Mouse (Mus musculus) hindbrain, embryonic 13.5 days (tissue): ENCODE data around the gene Fbxw21. TPM values are rescaled to one million over a fixed set of nuclear protein-coding genes. Genes with fewer than 3 reads are reported as not detected.
A peak's percentile ranks its signal among the peaks of the same experiment; 100 is the strongest.

Experiments
- ATAC-seq: fragments of 200-750 bp; cut with Nextera tagmentation; 2 replicates; pipeline ENCODE4 v1.8.0; 2017; ENCODE audit warnings: moderate TSS enrichment; ENCODE audit not compliant: low FRiP score
- H3K27ac ChIP-seq: fragments of 300-500 bp; sonication (generic); 2 replicates; pipeline ENCODE4 v1.5.1; 2015; ENCODE audit warnings: inconsistent platforms, mild to moderate bottlenecking, moderate library complexity
- H3K27me3 ChIP-seq: fragments of 300-500 bp; sonication (generic); 2 replicates; pipeline ENCODE4 v1.6.1; 2015; ENCODE audit warnings: mild to moderate bottlenecking, inconsistent platforms
- H3K36me3 ChIP-seq: fragments of 300-500 bp; sonication (generic); 2 replicates; pipeline ENCODE4 v1.6.1; 2015; ENCODE audit warnings: mild to moderate bottlenecking, inconsistent platforms
- H3K4me1 ChIP-seq: fragments of 300-500 bp; sonication (generic); replicated peaks from 2 replicates; pipeline ENCODE4 v1.6.1; 2015; ENCODE audit warnings: inconsistent platforms
- H3K4me2 ChIP-seq: fragments of 300-500 bp; sonication (generic); 2 replicates; pipeline ENCODE4 v1.6.1; 2015; ENCODE audit warnings: inconsistent platforms, mild to moderate bottlenecking, moderate library complexity
- H3K4me3 ChIP-seq: fragments of 300-500 bp; sonication (generic); 2 replicates; pipeline ENCODE4 v1.5.1; 2015; ENCODE audit warnings: mild to moderate bottlenecking, inconsistent platforms
- H3K9ac ChIP-seq: fragments of 300-500 bp; sonication (generic); 2 replicates; pipeline ENCODE4 v1.6.1; 2015; ENCODE audit warnings: mild to moderate bottlenecking, inconsistent platforms
- H3K9me3 ChIP-seq: fragments of 300-500 bp; sonication (generic); 2 replicates; pipeline ENCODE4 v1.6.1; 2016; ENCODE audit warnings: inconsistent platforms
- WGBS: fragments of 180-500 bp; shearing (Covaris S2); methylation state at CpG from one replicate; pipeline ENCODE4 v1.1.7; 2015; 5-methylcytosine and 5-hydroxymethylcytosine counted together
- polyA plus RNA-seq: library from polyadenylated mRNA; unstranded; fragments of >200 nt; fragmentation: Nextera tagmentation; extraction: Ambion mirVana; gene quantifications from 2 replicates; pipeline ENCODE4 v1.2.1, GENCODE M21; 2015

The Fbxw21 gene
- polyA plus RNA-seq, 1 experiment from 2014 or later = not detected

DNA sequence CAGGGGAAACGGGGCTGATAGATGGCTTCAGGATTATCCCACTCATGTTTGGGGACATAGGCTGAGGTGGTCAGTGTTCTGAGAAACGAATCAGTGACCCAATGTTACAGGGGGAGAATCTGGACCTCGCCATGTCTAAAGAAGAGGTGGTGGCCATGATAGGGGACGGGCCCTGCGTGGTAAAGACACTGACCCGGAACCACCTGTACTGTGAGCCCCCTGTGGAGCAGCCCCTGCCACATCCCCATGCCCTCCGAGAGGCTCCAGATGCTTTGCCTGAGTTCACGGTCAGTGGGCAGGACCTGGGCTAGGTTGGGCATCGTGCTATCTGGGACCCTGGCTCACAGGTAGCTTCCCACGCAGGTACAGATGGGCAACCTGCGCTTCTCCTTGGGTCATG lies 51.6 kb downstream of the Fbxw21 start:
- peaks cover 100% of the 10 kb centered on the region for H3K36me3 ChIP-seq
- H3K27me3 ChIP-seq = no peaks in the 10 kb centered on the region
- H3K9ac ChIP-seq = no peak overlapping the region
- no peak overlapping the region for H3K4me2 ChIP-seq
- H3K27ac ChIP-seq = no peak overlapping the region
- no peaks in the 10 kb centered on the region for H3K9me3 ChIP-seq
- WGBS = 97% methylated on average over 11 of the region's 11 CpGs
- no peaks in the 10 kb centered on the region; the same call in 1 of the 2 replicates for H3K4me1 ChIP-seq
- no peak overlapping the region for H3K4me3 ChIP-seq
- no peak for ATAC-seq

DNA sequence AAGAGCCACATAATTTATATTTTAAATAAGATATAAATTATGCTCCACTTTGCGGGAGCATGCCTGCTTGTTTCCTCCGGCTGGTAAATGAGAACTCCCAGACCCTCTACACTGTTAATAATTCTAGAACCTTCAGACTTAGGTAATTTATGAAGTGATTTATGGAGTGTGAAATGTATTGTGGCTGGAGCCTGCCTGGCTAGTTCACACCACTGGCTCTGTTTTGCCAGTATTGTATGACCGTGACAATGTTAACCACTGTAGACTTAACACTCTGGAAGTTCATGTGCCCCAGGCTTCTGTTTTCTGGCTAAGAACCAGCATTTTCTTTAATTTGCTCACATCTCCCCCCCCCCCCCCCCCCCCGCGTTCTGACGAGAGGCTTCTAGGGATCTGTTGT lies 54.5 kb downstream of the Fbxw21 start:
- H3K9me3 ChIP-seq = no peaks in the 10 kb centered on the region
- WGBS = 74% methylated on average over 5 of the region's 6 CpGs
- no peaks in the 10 kb centered on the region for H3K27me3 ChIP-seq
- no peak overlapping the region for H3K4me2 ChIP-seq
- no peak overlapping the region for H3K27ac ChIP-seq
- H3K36me3 ChIP-seq = peaks cover 100% of the 10 kb centered on the region
- no peak for ATAC-seq
- peaks cover 17% of the 10 kb centered on the region for H3K4me1 ChIP-seq
- no peak overlapping the region for H3K4me3 ChIP-seq
- H3K9ac ChIP-seq = no peak overlapping the region

DNA sequence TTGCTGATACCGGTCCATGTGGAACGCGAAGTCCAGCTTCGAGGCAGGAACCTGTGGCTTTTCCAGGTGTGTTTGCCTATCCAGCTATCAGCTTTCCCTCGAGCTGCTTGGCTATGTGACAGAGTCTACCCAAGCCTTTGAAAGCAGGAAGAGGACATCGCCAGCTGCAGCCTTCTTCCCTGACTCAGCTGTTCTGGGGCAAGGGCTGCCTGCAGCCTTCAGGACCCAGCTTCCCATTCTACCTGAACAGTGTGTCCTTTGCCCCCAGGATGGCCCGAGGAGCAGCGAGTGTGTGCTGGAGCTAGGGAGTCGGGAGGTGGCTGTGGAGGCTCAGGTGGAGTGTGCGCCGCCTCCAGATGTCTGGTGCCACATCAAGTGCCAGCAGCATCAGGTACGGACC lies 56.2 kb downstream of the Fbxw21 start:
- Histone ChIP-seq H3K27ac (no peak overlapping the region), H3K36me3 (peaks cover 99% of the 10 kb centered on the region), H3K27me3 (no peaks in the 10 kb centered on the region), H3K9ac (0 out of 2 replicates have a peak overlapping the region, but pooled peaks have one; percentile 29), H3K4me2 (no peak overlapping the region), H3K9me3 (no peaks in the 10 kb centered on the region), H3K4me3 (no peak overlapping the region), H3K4me1 (peaks cover 25% of the 10 kb centered on the region)
- ATAC-seq = no peak
- 92% methylated on average over 12 of the region's 12 CpGs for WGBS

DNA sequence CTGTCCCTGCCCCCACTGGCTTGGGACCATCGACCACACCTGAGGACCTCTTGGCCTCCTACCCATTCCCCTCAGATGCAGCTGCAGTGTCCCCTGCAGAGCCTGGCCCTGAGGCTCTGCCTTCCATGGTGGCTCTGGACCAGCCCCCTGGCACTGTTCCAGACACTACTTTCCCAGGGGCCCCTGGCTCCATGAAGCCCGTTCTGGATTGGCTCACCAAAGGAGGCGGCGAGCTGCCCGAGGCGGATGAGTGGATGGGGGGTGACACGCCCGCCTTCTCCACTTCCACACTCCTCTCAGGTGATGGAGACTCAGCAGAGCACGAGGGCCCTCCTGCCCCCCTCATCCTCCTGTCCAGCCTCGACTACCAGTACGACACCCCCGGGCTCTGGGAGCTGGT lies 56.8 kb downstream of the Fbxw21 start:
- no peak overlapping the region for H3K4me3 ChIP-seq
- H3K36me3 ChIP-seq = peaks cover 99% of the 10 kb centered on the region
- peaks cover 30% of the 10 kb centered on the region for H3K4me1 ChIP-seq
- H3K27ac ChIP-seq = peak overlapping the region; percentile 30; the same call in 1 of the 2 replicates
- H3K9me3 ChIP-seq = no peaks in the 10 kb centered on the region
- H3K4me2 ChIP-seq = no peak overlapping the region
- 0 out of 2 replicates have a peak overlapping the region, but pooled peaks have one; percentile 35 for H3K9ac ChIP-seq
- ATAC-seq = peak; percentile 36; the same call in 1 of the 2 replicates
- 80% methylated on average over 12 of the region's 12 CpGs for WGBS
- no peaks in the 10 kb centered on the region for H3K27me3 ChIP-seq

DNA sequence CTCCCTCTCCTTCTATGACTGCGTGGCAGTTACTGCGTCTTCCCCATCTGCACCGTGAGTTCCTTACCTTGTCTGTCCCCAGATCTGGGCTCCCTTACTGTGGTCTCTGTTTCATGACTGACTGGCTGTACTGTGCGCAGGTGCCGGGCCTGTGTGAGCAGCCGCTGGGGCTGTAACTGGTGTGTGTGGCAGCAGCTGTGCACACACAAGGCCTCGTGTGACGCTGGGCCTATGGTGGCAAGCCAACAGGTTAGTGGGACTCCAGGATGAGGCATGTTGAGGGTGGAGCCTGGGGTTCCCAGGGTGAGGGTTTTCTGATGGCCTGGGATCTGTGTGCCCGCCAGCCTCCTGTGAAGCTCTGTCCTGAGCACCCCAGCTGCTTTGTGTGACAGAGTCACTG lies 57.8 kb downstream of the Fbxw21 start:
- H3K36me3 ChIP-seq = peaks cover 98% of the 10 kb centered on the region
- ATAC-seq = no peak
- H3K9ac ChIP-seq = peak overlapping the region; percentile 35; the same call in 1 of the 2 replicates
- H3K27me3 ChIP-seq = no peaks in the 10 kb centered on the region
- 87% methylated on average over 9 of the region's 9 CpGs for WGBS
- no peak overlapping the region for H3K4me3 ChIP-seq
- no peak overlapping the region for H3K4me2 ChIP-seq
- H3K9me3 ChIP-seq = no peaks in the 10 kb centered on the region
- peak overlapping the region; percentile 30; the same call in 1 of the 2 replicates for H3K27ac ChIP-seq
- peaks cover 39% of the 10 kb centered on the region for H3K4me1 ChIP-seq

DNA sequence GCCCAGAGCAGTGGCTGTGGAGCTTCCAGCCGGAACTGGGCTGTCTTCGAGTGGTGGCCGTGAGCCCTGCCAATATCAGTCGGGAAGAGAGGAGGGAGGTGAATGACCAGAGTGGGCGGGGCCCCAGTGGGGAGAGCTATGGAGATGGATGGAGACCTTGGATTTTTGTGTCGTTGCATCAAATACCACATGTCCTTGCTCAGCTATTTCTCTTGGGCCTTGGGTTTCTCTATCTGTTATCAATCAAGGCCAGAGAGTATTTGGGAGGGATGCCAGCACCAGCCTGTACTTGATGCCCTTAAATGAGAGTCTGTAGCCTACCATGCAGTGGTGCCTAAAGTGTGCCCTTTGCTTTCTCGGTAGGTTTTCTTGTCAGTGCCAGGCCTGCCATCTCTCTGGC lies 58.6 kb downstream of the Fbxw21 start:
- ATAC-seq = no peak
- H3K9ac ChIP-seq = peak overlapping the region; percentile 19; the same call in 1 of the 2 replicates
- peaks cover 89% of the 10 kb centered on the region for H3K36me3 ChIP-seq
- no peak overlapping the region for H3K4me3 ChIP-seq
- no peak overlapping the region for H3K27ac ChIP-seq
- H3K4me1 ChIP-seq = peaks cover 47% of the 10 kb centered on the region
- no peak overlapping the region for H3K4me2 ChIP-seq
- H3K27me3 ChIP-seq = no peaks in the 10 kb centered on the region
- no peaks in the 10 kb centered on the region for H3K9me3 ChIP-seq
- WGBS = 81% methylated on average over 7 of the region's 7 CpGs

DNA sequence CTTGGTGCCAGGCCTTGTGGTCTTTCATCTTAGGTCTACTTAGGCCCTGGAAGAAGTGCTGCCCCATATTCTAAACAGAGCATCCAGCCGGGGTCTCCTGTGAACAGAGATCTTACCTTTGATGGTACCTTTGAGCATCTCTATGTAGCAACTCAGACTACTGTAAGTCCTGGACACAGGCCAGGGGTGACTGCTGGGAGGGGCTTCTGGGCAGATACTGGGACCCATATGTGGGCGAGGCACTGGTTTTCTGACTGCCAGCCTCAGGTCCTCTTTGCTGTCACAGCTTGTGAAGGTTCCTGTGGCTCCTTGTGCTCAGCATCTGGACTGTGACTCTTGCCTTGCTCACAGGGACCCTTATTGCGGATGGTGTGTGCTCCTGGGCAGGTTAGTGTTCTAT lies 59.3 kb downstream of the Fbxw21 start:
- H3K36me3 ChIP-seq = peaks cover 82% of the 10 kb centered on the region

DNA sequence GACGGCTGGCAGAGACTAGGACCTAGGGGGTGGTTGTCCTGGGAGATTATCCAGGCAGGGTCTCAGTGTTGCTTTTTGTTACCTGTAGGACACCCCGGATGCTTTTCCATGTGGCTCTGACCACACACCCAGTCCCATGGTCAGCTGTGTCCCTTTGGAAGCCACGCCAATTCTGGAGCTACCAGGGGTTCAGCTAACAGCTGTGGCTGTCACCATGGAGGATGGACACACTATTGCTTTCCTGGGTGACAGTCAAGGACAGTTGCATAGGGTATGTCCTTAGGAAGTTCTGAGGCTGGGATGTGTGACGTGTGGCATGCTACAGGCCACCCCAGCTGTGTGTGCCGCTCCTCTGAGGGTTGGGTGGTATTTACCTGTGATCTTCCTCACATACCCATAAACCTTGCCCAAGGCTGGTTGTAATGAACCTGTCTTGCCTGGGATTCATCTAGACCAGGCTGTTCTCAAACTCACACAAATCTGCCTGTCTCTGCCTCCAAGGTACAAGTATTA lies 59.9 kb downstream of the Fbxw21 start:
- ATAC-seq = no peak
- no peaks in the 10 kb centered on the region for H3K27me3 ChIP-seq
- H3K9me3 ChIP-seq = no peaks in the 10 kb centered on the region
- H3K36me3 ChIP-seq = peaks cover 77% of the 10 kb centered on the region
- peaks cover 60% of the 10 kb centered on the region for H3K4me1 ChIP-seq
- no peak overlapping the region for H3K27ac ChIP-seq
- no peak overlapping the region for H3K4me2 ChIP-seq
- 97% methylated on average over 5 of the region's 5 CpGs for WGBS
- H3K9ac ChIP-seq = 0 out of 2 replicates have a peak overlapping the region, but pooled peaks have one; percentile 3
- H3K4me3 ChIP-seq = no peak overlapping the region

More for the DNA sequence above, 59.3 kb downstream of the Fbxw21 start:
- no peak overlapping the region for H3K9ac ChIP-seq
- H3K9me3 ChIP-seq = no peaks in the 10 kb centered on the region
- H3K27me3 ChIP-seq = no peaks in the 10 kb centered on the region
- no peak overlapping the region for H3K4me3 ChIP-seq
- H3K4me2 ChIP-seq = no peak overlapping the region
- ATAC-seq = no peak
- peaks cover 54% of the 10 kb centered on the region for H3K4me1 ChIP-seq
- no peak overlapping the region for H3K27ac ChIP-seq
- 95% methylated on average over 3 of the region's 3 CpGs for WGBS

DNA sequence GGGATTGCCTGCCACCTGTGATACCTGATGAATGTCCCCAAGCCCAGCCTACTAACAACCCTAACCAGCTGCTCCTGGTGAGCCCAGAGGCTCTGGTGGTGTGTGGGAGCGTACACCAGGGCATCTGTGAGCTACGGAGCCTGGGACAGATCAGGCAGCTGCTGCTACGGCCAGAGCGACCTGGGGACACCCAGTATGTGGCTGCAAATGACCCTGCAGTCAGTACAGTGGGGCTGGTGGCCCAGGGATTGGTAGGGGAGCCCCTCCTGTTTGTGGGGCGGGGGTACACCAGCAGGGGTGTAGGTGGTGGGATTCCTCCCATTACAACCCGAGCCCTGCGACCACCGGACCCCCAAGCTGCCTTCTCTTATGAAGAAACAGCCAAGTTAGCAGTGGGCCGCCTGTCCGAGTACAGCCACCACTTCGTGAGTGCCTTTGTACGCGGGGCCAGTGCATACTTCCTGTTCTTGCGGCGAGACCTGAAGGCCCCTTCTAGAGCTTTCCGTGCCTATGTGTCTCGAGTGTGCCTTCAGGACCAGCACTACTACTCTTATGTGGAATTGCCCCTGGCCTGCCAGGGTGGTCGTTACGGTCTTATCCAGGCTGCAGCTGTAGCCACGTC lies 61.4 kb downstream of the Fbxw21 start:
- Histone ChIP-seq H3K4me3 (no peak overlapping the region), H3K27me3 (no peaks in the 10 kb centered on the region), H3K9me3 (no peaks in the 10 kb centered on the region), H3K4me1 (peaks cover 68% of the 10 kb centered on the region), H3K9ac (peak overlapping the region; percentile 46; the same call in 1 of the 2 replicates), H3K36me3 (peaks cover 61% of the 10 kb centered on the region), H3K27ac (no peak overlapping the region), H3K4me2 (no peak overlapping the region)
- no peak for ATAC-seq
- 88% methylated on average over 20 of the region's 20 CpGs for WGBS

DNA sequence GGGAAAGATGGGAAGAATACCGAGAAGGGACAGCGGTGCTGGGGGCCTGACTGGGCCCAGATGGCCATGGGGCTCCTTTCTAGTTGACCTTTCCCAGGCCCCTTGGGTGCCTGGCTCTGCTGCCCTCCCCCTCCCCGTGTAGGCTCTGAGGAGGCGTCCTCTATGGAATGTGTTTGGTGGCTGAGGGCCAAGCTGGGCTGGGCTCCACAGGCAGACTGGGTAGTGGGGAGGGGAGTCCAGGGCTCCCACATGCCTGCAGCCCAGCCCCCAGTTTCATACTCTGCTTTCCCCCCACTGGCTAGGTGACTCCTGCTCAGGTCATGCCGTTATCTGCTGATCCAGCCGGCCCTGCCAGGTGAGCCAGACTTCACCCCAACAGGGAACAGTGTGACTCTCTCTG lies 62.9 kb downstream of the Fbxw21 start:
- peaks cover 47% of the 10 kb centered on the region for H3K36me3 ChIP-seq
- H3K9me3 ChIP-seq = no peaks in the 10 kb centered on the region
- WGBS = 46% methylated on average over 6 of the region's 6 CpGs
- peak overlapping the region; percentile 100 for H3K27ac ChIP-seq
- H3K4me2 ChIP-seq = peak overlapping the region; percentile 95
- H3K27me3 ChIP-seq = no peaks in the 10 kb centered on the region
- ATAC-seq = no peak
- H3K4me3 ChIP-seq = peak overlapping the region; percentile 69
- H3K4me1 ChIP-seq = peaks cover 66% of the 10 kb centered on the region
- H3K9ac ChIP-seq = peak overlapping the region; percentile 97

DNA sequence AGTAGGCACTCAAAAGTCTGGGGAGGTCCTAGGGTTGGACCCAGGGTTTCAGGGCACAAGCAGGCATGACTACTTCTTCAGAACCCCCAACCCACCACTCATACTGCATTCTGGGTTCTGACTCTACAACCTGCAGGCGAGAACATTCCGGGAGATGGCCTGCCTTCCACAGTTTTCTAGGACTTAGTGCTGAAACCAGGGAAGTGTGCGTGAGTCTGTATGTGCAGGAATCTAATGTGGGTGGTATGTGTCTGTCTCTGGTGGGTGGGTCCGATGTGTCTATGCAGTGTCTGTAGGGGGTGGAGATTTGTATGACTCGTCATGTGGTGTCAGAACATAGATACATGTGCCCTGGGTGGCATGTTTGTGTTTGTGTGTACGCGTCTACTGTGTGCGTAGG lies 63.5 kb downstream of the Fbxw21 start:
- Histone ChIP-seq H3K4me2 (peak overlapping the region; percentile 95), H3K27me3 (no peaks in the 10 kb centered on the region), H3K9me3 (no peaks in the 10 kb centered on the region), H3K36me3 (peaks cover 41% of the 10 kb centered on the region), H3K9ac (peak overlapping the region; percentile 97), H3K4me3 (peak overlapping the region; percentile 69), H3K27ac (peak overlapping the region; percentile 100), H3K4me1 (peaks cover 64% of the 10 kb centered on the region)
- no peak for ATAC-seq
- 82% methylated on average over 8 of the region's 8 CpGs for WGBS

DNA sequence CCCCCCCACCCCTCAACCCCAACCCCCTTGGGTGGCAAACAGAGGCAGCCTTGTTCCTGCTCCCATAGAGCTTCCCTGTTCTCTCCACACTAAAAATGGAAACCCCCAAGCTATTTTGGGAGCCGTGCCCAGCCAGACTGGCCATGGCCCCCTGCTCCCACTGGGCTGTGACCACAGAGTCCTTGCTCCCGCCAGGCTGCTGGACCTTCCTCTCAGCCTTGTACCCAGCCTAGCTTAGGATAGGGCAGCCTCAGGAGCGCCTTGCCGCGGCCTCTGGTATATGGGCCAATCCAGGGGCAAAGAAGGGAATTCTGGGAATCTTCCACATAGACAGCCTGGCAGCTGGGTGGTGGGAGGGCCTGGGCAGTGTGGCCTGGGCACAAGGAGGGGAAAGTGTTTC lies 64.0 kb downstream of the Fbxw21 start:
- Histone ChIP-seq H3K4me3 (peak overlapping the region; percentile 69), H3K27ac (peak overlapping the region; percentile 100), H3K27me3 (no peaks in the 10 kb centered on the region), H3K4me1 (peaks cover 67% of the 10 kb centered on the region), H3K9ac (peak overlapping the region; percentile 97), H3K9me3 (no peaks in the 10 kb centered on the region), H3K4me2 (peak overlapping the region; percentile 95), H3K36me3 (peaks cover 35% of the 10 kb centered on the region)
- WGBS = 38% methylated on average over 5 of the region's 5 CpGs
- no peak for ATAC-seq

DNA sequence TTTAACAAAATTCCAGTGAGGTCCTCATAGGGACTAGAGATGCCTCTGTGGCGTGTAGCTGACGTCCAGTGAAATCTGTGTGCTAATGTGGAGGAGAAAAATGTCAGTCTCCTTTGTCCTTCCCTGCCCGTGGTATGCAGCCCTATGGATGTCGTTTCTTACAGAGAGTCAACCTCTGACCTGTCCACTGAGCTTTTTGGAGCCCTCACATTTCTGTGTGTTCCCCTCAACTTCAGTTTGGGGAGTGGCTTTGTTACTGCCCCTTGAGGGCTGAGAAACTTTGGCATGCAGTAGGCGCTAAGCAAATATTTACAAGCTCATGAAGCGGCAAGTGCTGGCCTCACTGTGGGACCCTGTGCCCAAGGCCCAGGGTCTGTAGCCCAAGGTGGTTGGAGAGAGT lies 64.5 kb downstream of the Fbxw21 start:
- 6% methylated on average over 6 of the region's 6 CpGs for WGBS
- Histone ChIP-seq H3K4me1 (peaks cover 67% of the 10 kb centered on the region), H3K4me3 (peak overlapping the region; percentile 69), H3K27ac (peak overlapping the region; percentile 100), H3K9ac (peak overlapping the region; percentile 97), H3K36me3 (peaks cover 35% of the 10 kb centered on the region), H3K27me3 (no peaks in the 10 kb centered on the region), H3K4me2 (peak overlapping the region; percentile 95), H3K9me3 (no peaks in the 10 kb centered on the region)
- ATAC-seq = no peak
